Mouse (Mus musculus) megakaryocyte, embryonic 14.5 days (primary cell): Measurements from ENCODE around the gene Accsl. TPM values are rescaled to one million over a fixed set of nuclear protein-coding genes. Genes with fewer than 3 reads are reported as not detected.

Source experiments
- H3K27me3 ChIP-seq: replicated peaks from 2 replicates; pipeline ENCODE3; 2012; ENCODE audit warnings: inconsistent platforms
- H3K36me3 ChIP-seq: replicated peaks from 2 replicates; pipeline ENCODE3; 2012; ENCODE audit warnings: low read length, inconsistent platforms, mixed read lengths
- H3K4me1 ChIP-seq: 2 replicates; pipeline ENCODE4 v1.6.1; 2012; ENCODE audit warnings: inconsistent platforms
- H3K4me3 ChIP-seq: replicated peaks from 2 replicates; pipeline ENCODE3; 2012; ENCODE audit warnings: moderate library complexity, mild to moderate bottlenecking, inconsistent platforms
- H3K9me3 ChIP-seq: 2 replicates; pipeline ENCODE4 v1.6.1; 2012; ENCODE audit warnings: inconsistent platforms
- FLI1 ChIP-seq: IDR thresholded peaks from 2 replicates; pipeline ENCODE4 v1.6.1; 2012; ENCODE audit warnings: low read length, inconsistent platforms, mixed read lengths
- GATA1 ChIP-seq: IDR thresholded peaks from 3 replicates; pipeline ENCODE4 v1.6.1; 2012; ENCODE audit warnings: mixed read lengths, low read length, inconsistent platforms, borderline replicate concordance
- polyA plus RNA-seq: library from polyadenylated mRNA; stranded (reverse); fragments of >175 nt; gene quantifications from 2 replicates; pipeline ENCODE4 v1.2.3, GENCODE M21; 2012; ENCODE audit warnings: low replicate concordance; ENCODE audit not compliant: insufficient read depth

Accsl gene
- polyA plus RNA-seq, 1 experiment, result not detected

- Histone ChIP-seq H3K4me1 (peaks cover 76% of the 10 kb centered on the region), H3K9me3 (no peaks in the 10 kb centered on the region), H3K27me3 (peaks cover 8% of the 10 kb centered on the region), H3K4me3 (peak overlapping the region; percentile 72), H3K36me3 (no peaks in the 10 kb centered on the region)
- TF ChIP-seq FLI1 (no peak), GATA1 (no peak; the same call in 2 of the 3 replicates)
Measured at GRCm38 (mm10) chr2:93891611-93892280, 22.8 kb upstream of the Accsl start.

GRCm38 (mm10) chr2:93890143-93890542 is 21.2 kb upstream of the Accsl start:
- peaks cover 88% of the 10 kb centered on the region for H3K4me1 ChIP-seq
- no peaks in the 10 kb centered on the region for H3K36me3 ChIP-seq
- TF ChIP-seq GATA1, result no peak
- TF ChIP-seq FLI1, result no peak
- H3K4me3 ChIP-seq, result no peak overlapping the region
- H3K27me3 ChIP-seq, result peaks cover 9% of the 10 kb centered on the region
- no peaks in the 10 kb centered on the region for H3K9me3 ChIP-seq

- Histone ChIP-seq H3K36me3 (no peaks in the 10 kb centered on the region), H3K4me3 (no peak overlapping the region), H3K4me1 (peaks cover 89% of the 10 kb centered on the region), H3K9me3 (no peaks in the 10 kb centered on the region), H3K27me3 (peaks cover 6% of the 10 kb centered on the region)
- TF ChIP-seq GATA1 (no peak), FLI1 (no peak)
Measured at GRCm38 (mm10) chr2:93889071-93889470, 20.1 kb upstream of the Accsl start.

- peaks cover 88% of the 10 kb centered on the region for H3K4me1 ChIP-seq
- no peaks in the 10 kb centered on the region for H3K36me3 ChIP-seq
- H3K27me3 ChIP-seq, result peaks cover 3% of the 10 kb centered on the region
- H3K4me3 ChIP-seq, result no peak overlapping the region
- no peak for TF ChIP-seq GATA1
- H3K9me3 ChIP-seq, result no peaks in the 10 kb centered on the region
Measured at GRCm38 (mm10) chr2:93888366-93888765, 19.4 kb upstream of the Accsl start.

GRCm38 (mm10) chr2:93887273-93887672 is 18.3 kb upstream of the Accsl start:
- Histone ChIP-seq H3K27me3 (peaks cover 3% of the 10 kb centered on the region), H3K9me3 (no peaks in the 10 kb centered on the region), H3K4me3 (peak overlapping the region; percentile 81), H3K4me1 (peaks cover 84% of the 10 kb centered on the region), H3K36me3 (no peaks in the 10 kb centered on the region)
- TF ChIP-seq GATA1 (no peak), FLI1 (no peak)

GRCm38 (mm10) chr2:93886013-93886794 is 17.2 kb upstream of the Accsl start:
- peaks cover 84% of the 10 kb centered on the region for H3K4me1 ChIP-seq
- H3K36me3 ChIP-seq, result no peaks in the 10 kb centered on the region
- TF ChIP-seq GATA1 (no peak), FLI1 (no peak)
- peaks cover 3% of the 10 kb centered on the region for H3K27me3 ChIP-seq
- no peaks in the 10 kb centered on the region for H3K9me3 ChIP-seq
- no peak overlapping the region for H3K4me3 ChIP-seq

- H3K36me3 ChIP-seq, result no peaks in the 10 kb centered on the region
- peaks cover 21% of the 10 kb centered on the region for H3K27me3 ChIP-seq
- H3K4me1 ChIP-seq, result peaks cover 72% of the 10 kb centered on the region
- no peaks in the 10 kb centered on the region for H3K9me3 ChIP-seq
- TF ChIP-seq GATA1 (no peak), FLI1 (no peak)
- H3K4me3 ChIP-seq, result no peak overlapping the region
Measured at GRCm38 (mm10) chr2:93883066-93883465, 14.1 kb upstream of the Accsl start.

- Histone ChIP-seq H3K9me3 (no peaks in the 10 kb centered on the region), H3K4me3 (no peak overlapping the region), H3K36me3 (no peaks in the 10 kb centered on the region), H3K4me1 (peaks cover 62% of the 10 kb centered on the region), H3K27me3 (peaks cover 24% of the 10 kb centered on the region)
- TF ChIP-seq FLI1 (no peak), GATA1 (no peak)
Measured at GRCm38 (mm10) chr2:93881640-93882367, 12.8 kb upstream of the Accsl start.

GRCm38 (mm10) chr2:93880981-93881380 is 12.0 kb upstream of the Accsl start:
- H3K4me1 ChIP-seq, result peaks cover 56% of the 10 kb centered on the region
- H3K36me3 ChIP-seq, result no peaks in the 10 kb centered on the region
- no peak for TF ChIP-seq FLI1
- TF ChIP-seq GATA1, result no peak
- no peak overlapping the region for H3K4me3 ChIP-seq
- no peaks in the 10 kb centered on the region for H3K9me3 ChIP-seq
- peaks cover 29% of the 10 kb centered on the region for H3K27me3 ChIP-seq
